Mouse (Mus musculus) adipose tissue, adult 10 weeks (tissue): ENCODE results near the gene Adamts6. TPM values are rescaled to one million over a fixed set of nuclear protein-coding genes. Genes with fewer than 3 reads are reported as not detected.

Experiments
- polyA plus RNA-seq: library from polyadenylated mRNA; stranded (reverse); fragments of 350-450 nt; fragmentation: Illumina TruSeq; extraction: RNeasy Lipid Tissue Mini Kit (QIAGEN cat#74804); gene quantifications from one replicate; pipeline ENCODE4 v1.2.3, GENCODE M21; 2014; ENCODE audit warnings: low read depth, low replicate concordance

The Adamts6 gene
- polyA plus RNA-seq, result 2.3 TPM

DNA sequence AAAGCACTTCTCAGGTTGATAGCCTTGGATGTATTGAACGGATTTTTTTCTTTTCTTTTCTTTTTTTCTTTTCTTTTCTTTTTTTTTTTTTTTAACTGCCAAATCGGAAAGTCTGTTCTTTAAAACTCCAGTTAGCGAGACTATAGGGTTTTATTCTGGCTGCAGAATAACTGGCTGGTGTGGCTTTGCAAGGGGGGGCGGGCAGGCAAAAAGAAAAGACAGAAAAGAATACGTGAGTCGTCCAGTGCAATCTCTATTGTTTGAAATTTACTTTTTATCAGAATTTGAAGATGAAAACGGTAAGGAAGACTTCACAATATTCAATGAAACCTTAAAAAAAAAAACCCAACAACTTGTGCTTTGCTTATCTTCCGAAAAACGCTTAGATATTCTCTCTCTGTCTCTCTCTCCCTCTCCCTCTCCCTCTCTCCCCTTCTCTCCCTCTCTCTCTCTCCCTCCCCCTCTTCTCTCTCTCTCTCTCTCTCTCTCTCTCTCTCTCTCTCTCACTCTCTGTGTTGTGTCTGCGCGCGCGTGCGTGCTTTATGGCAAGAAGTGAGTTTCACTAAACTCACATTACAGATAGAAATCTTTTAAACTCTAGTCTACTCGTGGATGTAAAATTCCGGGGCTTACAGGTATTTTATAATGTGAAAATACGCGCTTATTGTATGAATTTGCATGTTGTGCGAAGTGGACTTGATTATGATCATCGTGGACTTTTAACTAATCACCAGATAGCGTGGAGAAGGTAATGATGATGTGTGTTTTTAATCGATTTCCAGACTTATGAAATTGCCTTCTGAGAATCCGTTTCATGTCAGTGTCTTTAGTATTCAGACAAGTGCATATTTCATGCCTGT, at the start of gene Adamts6:
Gene Adamts6 (plus strand): TSS at position 470 of the 860 bp plus-strand sequence.

Other genes with a start within 250 kb of the Adamts6 start
- 17.2 TPM for gene Nln, start 178.2 kb upstream of the Adamts6 start, polyA plus RNA-seq
- gene Sgtb, start 178.1 kb upstream of the Adamts6 start, polyA plus RNA-seq, result 2.6 TPM
- gene Trappc13, start 109.4 kb upstream of the Adamts6 start, polyA plus RNA-seq, result 25.2 TPM
- 17.0 TPM for gene Trim23, start 109.0 kb upstream of the Adamts6 start, polyA plus RNA-seq
- 3.2 TPM for gene Cenpk, start 59.2 kb upstream of the Adamts6 start, polyA plus RNA-seq
- gene Ppwd1, start 59.0 kb upstream of the Adamts6 start, polyA plus RNA-seq, result 9.5 TPM